Mouse (Mus musculus) ES-E14 (cell line): Measurements from ENCODE around the gene Grb10. TPM values are rescaled to one million over a fixed set of nuclear protein-coding genes. Genes with fewer than 3 reads are reported as not detected.

Experiments
- DNase-seq: peaks from one replicate; pipeline ENCODE4 v3.0.0-alpha.2; 2013; ENCODE audit warnings: low read depth, low spot score
- H3K27ac ChIP-seq: 2 replicates; pipeline ENCODE4 v1.5.1; 2012; ENCODE audit warnings: low read depth, mild to moderate bottlenecking, low read length, moderate library complexity, mixed read lengths; ENCODE audit not compliant: poor library complexity, insufficient read depth, severe bottlenecking
- H3K36me3 ChIP-seq: 2 replicates; pipeline ENCODE4 v1.6.1; 2012; ENCODE audit warnings: mild to moderate bottlenecking, low read length, moderate library complexity, mixed read lengths; ENCODE audit not compliant: control insufficient read depth, poor library complexity, insufficient read depth, severe bottlenecking
- H3K4me1 ChIP-seq, 2 experiments: fragments of 150-350 bp in 1 of 2; sonication (generic) in 1 of 2; 2 replicates each; pipeline ENCODE4 v1.6.1; 2012; ENCODE audit warnings: low read length in 2 of 2, mild to moderate bottlenecking in 1 of 2, mixed read lengths in 1 of 2; ENCODE audit not compliant: control insufficient read depth in 2 of 2, insufficient read depth in 2 of 2, poor library complexity in 1 of 2
- H3K4me3 ChIP-seq, 2 experiments: fragments of 150-350 bp in 1 of 2; sonication (generic) in 1 of 2; 2 replicates each; pipeline ENCODE4 v1.5.1; 2012; ENCODE audit warnings: low read length in 2 of 2, low read depth in 1 of 2, mild to moderate bottlenecking in 1 of 2, mixed read lengths in 1 of 2; ENCODE audit not compliant: insufficient read depth in 1 of 2, poor library complexity in 1 of 2, severe bottlenecking in 1 of 2
- H3K9ac ChIP-seq: 2 replicates; pipeline ENCODE4 v1.6.1; 2012; ENCODE audit warnings: low read depth, mild to moderate bottlenecking, low read length, mixed read lengths; ENCODE audit not compliant: poor library complexity, insufficient read depth, severe bottlenecking
- H3K9me3 ChIP-seq: fragments of 150-350 bp; sonication (generic); 2 replicates; pipeline ENCODE4 v1.6.1; 2012; ENCODE audit warnings: low read depth, mild to moderate bottlenecking, low read length; ENCODE audit not compliant: control insufficient read depth, insufficient read depth
- CHD2 ChIP-seq: IDR thresholded peaks from 2 replicates; pipeline ENCODE4 v1.6.1; 2014; ENCODE audit warnings: mild to moderate bottlenecking, low read depth, low read length, inconsistent platforms
- HCFC1 ChIP-seq: IDR thresholded peaks from 2 replicates; pipeline ENCODE4 v1.6.1; 2012; ENCODE audit warnings: low read length, inconsistent platforms, borderline replicate concordance; ENCODE audit not compliant: insufficient read depth
- MAFK ChIP-seq: IDR thresholded peaks from 2 replicates; pipeline ENCODE4 v1.6.1; 2014; ENCODE audit warnings: mild to moderate bottlenecking, low read depth, low read length, inconsistent platforms; ENCODE audit not compliant: insufficient read depth
- ZC3H11A ChIP-seq: IDR thresholded peaks from 2 replicates; pipeline ENCODE4 v1.6.1; 2012; ENCODE audit warnings: low read depth, mild to moderate bottlenecking, inconsistent platforms, low read length, borderline replicate concordance
- ZNF384 ChIP-seq: IDR thresholded peaks from 2 replicates; pipeline ENCODE4 v1.6.1; 2012; ENCODE audit warnings: low read depth, low read length, inconsistent platforms
- in situ Hi-C, 2 experiments: fragments of 600-800 bp; cut with MboI; formaldehyde crosslinking; loops; one replicate each; pipeline ENCODE4 v1.15.1; 2025; ENCODE audit warnings: low sequenced_read_pairs in 2 of 2, inconsistent platforms in 1 of 2; ENCODE audit not compliant: unreplicated experiment in 2 of 2
- total RNA-seq: library from RNA; depleted of rRNA; stranded (reverse); fragments of 300-350 nt; gene quantifications from 2 replicates; pipeline ENCODE4 v1.2.3, GENCODE M21; 2012

Grb10 gene
- total RNA-seq, 1 experiment = 33.4 TPM

DNA sequence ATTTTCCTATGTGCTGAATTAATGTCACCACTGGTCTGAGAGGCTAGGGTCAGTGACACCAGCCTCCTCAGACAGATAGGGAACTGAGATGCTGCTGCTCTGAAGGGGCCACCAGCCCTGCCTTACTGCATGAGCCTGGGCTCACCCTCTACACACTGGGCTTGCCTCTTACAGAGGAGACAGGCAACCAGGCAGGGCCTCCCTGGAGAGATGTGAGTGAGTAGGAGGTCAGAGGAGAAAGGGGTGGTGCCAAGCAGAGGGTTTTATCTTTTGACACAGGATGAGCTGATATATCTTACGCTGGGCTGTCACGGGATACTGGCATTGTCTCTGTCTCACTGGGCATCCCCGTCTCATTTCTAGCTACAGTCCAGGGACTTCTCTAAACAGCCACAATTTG, 74.9 kb downstream of the Grb10 start:
- TF ChIP-seq ZNF384 (no peak), HCFC1 (no peak), CHD2 (no peak), ZC3H11A (no peak), MAFK (no peak)
- Histone ChIP-seq H3K4me3 (no peak overlapping the region), H3K9me3 (no peaks in the 10 kb centered on the region), H3K36me3 (no peaks in the 10 kb centered on the region; the same call in 1 of the 2 replicates), H3K9ac (no peak overlapping the region), H3K4me1 (peaks cover 0 to 7% of the 10 kb centered on the region in 2 experiments; a peak in 2 of 4 replicates), H3K27ac (no peak overlapping the region)
- in situ Hi-C loops = no loop called here
- DNase-seq = no peak

DNA sequence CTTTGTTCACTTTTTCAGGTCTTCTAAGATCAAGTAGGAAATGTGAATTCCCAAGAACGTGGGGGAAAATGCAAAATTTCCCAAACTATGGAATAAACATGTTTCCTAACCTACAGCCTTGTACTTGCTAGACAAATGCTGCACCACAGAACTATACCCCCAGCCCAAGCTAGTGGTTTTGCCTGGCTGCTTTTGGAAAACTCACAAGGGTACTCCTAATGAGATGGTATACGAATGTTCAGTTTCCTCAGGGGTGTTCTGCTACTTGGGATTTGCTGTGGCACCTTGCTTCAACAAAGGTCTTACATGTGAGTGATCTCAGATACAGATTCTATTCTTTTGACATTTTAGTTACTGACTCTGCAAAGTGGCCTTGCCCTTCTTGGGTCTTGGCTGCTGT, 75.4 kb downstream of the Grb10 start:
- H3K36me3 ChIP-seq = no peaks in the 10 kb centered on the region; the same call in 1 of the 2 replicates
- in situ Hi-C loops = no loop called here
- H3K9me3 ChIP-seq = no peaks in the 10 kb centered on the region
- no peak overlapping the region for H3K9ac ChIP-seq
- no peak overlapping the region for H3K4me3 ChIP-seq
- DNase-seq = no peak
- H3K4me1 ChIP-seq = peaks cover 0 to 7% of the 10 kb centered on the region in 2 experiments; a peak in 2 of 4 replicates
- no peak overlapping the region for H3K27ac ChIP-seq
- TF ChIP-seq MAFK (no peak), ZNF384 (no peak), CHD2 (no peak), ZC3H11A (no peak), HCFC1 (no peak)

DNA sequence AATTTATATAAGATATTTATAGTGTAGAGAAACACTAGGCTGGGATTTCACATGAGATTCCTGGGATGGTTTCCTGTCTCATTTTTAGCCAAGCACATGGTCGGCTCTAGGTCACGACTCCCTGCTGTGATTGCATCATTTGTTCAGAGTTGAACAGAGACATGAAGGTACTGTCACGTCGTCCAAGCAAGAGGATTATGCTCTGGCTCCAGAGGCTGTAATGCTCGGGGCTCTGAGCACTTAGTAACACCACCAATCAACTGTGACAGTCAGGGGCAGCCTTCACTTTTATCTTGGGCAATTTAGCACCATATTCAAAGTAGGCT, 75.9 kb downstream of the Grb10 start:
- no peaks in the 10 kb centered on the region for H3K9me3 ChIP-seq
- TF ChIP-seq ZNF384 (no peak), MAFK (no peak), HCFC1 (no peak), CHD2 (no peak), ZC3H11A (no peak)
- H3K4me1 ChIP-seq = peaks cover 0 to 7% of the 10 kb centered on the region in 2 experiments; a peak in 2 of 4 replicates
- H3K36me3 ChIP-seq = no peaks in the 10 kb centered on the region; the same call in 1 of the 2 replicates
- no peak overlapping the region for H3K27ac ChIP-seq
- in situ Hi-C loops = no loop called here
- DNase-seq = no peak
- no peak overlapping the region for H3K9ac ChIP-seq
- no peak overlapping the region for H3K4me3 ChIP-seq

DNA sequence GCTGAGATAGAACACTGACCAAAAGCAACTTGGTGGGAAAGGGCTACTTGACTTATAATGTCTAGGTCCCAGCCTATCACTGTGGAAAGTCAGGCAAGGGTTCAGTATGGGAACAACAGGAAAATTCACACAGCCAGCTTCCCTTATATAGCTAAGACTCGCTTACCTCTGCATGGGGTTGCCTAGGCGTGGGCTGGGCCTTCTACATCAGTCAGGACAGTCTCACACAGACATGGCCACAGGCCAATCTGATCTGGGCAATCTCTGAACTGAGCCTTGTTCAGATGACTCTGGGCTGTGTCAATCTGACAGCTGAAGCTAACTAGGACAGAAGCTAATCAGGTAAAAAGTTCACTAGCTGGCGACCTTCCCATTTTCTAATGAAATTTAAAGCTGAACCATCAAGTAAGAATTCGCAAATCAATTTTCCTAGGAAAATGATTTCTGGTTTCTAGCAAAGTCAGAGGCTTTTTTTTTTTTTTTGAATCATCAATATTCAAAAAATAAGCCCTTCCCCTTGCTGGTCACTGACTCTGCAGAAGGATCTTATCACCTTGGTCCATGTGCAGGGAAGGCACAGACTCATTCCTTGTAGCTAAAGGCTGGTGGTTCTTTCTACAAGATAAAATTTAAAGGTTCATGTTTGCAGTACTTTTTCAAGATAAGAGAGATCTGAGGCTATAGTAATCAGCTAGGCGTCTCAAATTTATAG, 76.4 kb downstream of the Grb10 start:
- in situ Hi-C loops = no loop called here
- Histone ChIP-seq H3K9me3 (no peaks in the 10 kb centered on the region), H3K4me1 (peaks cover 0 to 7% of the 10 kb centered on the region in 2 experiments; a peak in 2 of 4 replicates), H3K9ac (no peak overlapping the region), H3K4me3 (no peak overlapping the region), H3K36me3 (no peaks in the 10 kb centered on the region; the same call in 1 of the 2 replicates), H3K27ac (no peak overlapping the region)
- DNase-seq = no peak
- TF ChIP-seq MAFK = no peak
- TF ChIP-seq ZNF384 = no peak
- TF ChIP-seq CHD2 = no peak
- TF ChIP-seq HCFC1 = no peak
- TF ChIP-seq ZC3H11A = no peak
